Mouse (Mus musculus): ENCODE data around the gene Psg18. TPM values are rescaled to one million over a fixed set of nuclear protein-coding genes. Genes with fewer than 3 reads are reported as not detected.

The Psg18 gene
- not detected for polyA plus RNA-seq (2017; shearing (Covaris generic))

DNA sequence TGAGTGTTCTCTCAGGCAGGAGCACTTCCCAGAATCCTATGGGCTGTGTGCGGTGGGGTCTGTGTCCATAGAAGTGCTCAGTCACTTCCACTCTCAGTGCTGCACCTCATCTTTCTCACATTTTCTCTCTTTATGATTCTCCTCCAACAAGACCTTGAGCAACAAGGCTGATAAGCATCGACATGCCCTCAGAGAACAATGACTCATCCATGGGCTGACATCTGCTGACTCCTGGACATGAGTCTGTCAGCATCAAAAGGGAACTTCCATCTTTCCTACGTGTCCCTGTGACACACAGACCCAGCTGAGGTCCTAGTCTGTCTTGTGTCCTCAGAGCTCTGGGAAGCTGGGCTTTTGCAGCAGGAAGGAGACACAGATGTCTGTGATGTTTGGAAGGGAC is at the start of gene Psg18:
Gene Psg18 (minus strand): TSS at position 101 of the 400 bp plus-strand sequence.

Other genes starting within 250 kb of the Psg18 start
- gene Igfl3, start 178.5 kb downstream of the Psg18 start, polyA plus RNA-seq (2017; shearing (Covaris generic)) = not detected
- not detected for gene Mill1, start 109.7 kb downstream of the Psg18 start, polyA plus RNA-seq (2017; shearing (Covaris generic))
- not detected for gene Psg28, start 77.0 kb upstream of the Psg18 start, polyA plus RNA-seq (2017; shearing (Covaris generic))
- not detected for gene Psg26, start 129.2 kb upstream of the Psg18 start, polyA plus RNA-seq (2017; shearing (Covaris generic))
- gene Psg25, start 177.3 kb upstream of the Psg18 start, polyA plus RNA-seq (2017; shearing (Covaris generic)) = not detected
- not detected for gene Psg27, start 212.3 kb upstream of the Psg18 start, polyA plus RNA-seq (2017; shearing (Covaris generic))